Mouse (Mus musculus): ENCODE data around the gene Pgpep1l. TPM values are rescaled to one million over a fixed set of nuclear protein-coding genes. Genes with fewer than 3 reads are reported as not detected.
A peak's percentile ranks its signal among the peaks of the same experiment; 100 is the strongest.

Pgpep1l gene
- polyA plus RNA-seq (2015; fragmentation: Nextera tagmentation; extraction: Ambion mirVana): not detected in 2 replicates

DNA sequence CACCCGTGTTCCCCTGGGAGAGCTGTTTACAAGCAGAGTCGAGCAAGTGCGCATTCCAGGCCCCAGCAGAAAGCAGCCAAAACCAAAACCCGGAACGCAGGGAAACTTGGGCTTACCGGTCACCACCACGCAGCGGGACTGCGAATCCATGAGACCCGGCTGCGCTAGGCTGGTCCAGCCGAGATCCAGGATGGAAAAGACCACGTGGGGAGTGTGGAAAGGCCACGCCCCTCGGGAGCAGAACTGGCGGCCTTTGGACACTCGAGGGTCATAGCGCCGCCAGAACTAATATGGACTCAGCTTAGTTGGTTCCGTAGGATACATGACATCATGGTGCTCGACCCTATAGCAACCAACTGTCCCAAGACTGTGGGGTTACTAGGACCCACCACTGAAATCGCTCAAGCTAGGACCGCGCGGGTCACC, at the start of gene Pgpep1l:
Pgpep1l (minus strand) TSS at position 206 of the 426 bp plus-strand sequence.
- WGBS: 7% methylated on average over 25 of the region's 25 CpGs

DNA sequence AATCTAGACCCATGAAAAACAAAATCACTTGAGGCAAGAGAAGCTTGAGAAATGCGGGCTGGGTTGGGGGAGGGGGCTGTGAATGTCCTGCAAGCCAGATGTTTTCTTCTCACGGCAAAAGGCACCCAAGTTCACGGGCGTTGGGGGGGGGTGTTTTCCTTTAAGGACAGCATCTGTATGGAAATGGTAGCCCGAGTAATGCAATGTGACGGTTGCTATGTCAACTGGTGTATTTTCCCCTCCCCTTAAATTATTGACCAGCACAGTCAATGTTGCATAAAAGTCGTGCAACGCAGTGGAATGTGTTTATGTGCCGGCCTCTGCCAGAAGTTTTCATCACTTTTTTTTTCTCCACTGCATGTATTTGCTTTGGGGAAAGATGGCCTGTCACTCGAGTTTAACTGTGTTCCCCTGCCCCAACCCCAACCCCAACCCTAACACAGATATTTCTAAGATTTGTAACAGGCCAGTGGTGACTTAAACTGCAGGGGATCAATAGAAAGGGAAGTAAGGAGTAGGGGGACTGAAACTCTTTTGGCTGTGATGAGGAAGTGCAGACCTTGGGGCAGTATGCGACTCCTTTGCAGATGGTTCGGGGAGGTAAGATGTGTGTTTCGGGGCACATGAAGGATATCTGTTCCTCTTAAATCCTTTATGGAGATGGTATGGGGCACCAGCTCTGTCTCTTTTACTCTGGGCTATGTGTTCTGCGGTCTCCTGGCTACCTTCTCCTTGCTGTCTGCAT, 49.2 kb upstream of the Pgpep1l start:
- Histone ChIP-seq H3K27ac (no peak overlapping the region), H3K4me2 (replicated peaks) (no peak overlapping the region), H3K4me3 (replicated peaks) (no peak overlapping the region), H3K36me3 (no peaks in the 10 kb centered on the region), H3K9ac (no peak overlapping the region), H3K4me1 (replicated peaks) (no peaks in the 10 kb centered on the region), H3K9me3 (no peaks in the 10 kb centered on the region), H3K27me3 (replicated peaks) (no peaks in the 10 kb centered on the region)
- ATAC-seq: no peak
- 59% methylated on average over 14 of the region's 14 CpGs for WGBS

More for the DNA sequence above, at the start of gene Pgpep1l:
- H3K36me3 ChIP-seq: no peaks in the 10 kb centered on the region
- no peaks in the 10 kb centered on the region for H3K9me3 ChIP-seq
- peak; percentile 74 for ATAC-seq
- H3K4me1 ChIP-seq (replicated peaks): peaks cover 12% of the 10 kb centered on the region
- H3K4me3 ChIP-seq (replicated peaks): peak within 1 kb of the TSS; percentile 22
- H3K4me2 ChIP-seq (replicated peaks): peak within 1 kb of the TSS; percentile 69
- peaks cover 3% of the 10 kb centered on the region; the same call in 1 of the 2 replicates for H3K27me3 ChIP-seq (replicated peaks)
- H3K9ac ChIP-seq: no peak within 1 kb of the TSS
- H3K27ac ChIP-seq: no peak within 1 kb of the TSS

DNA sequence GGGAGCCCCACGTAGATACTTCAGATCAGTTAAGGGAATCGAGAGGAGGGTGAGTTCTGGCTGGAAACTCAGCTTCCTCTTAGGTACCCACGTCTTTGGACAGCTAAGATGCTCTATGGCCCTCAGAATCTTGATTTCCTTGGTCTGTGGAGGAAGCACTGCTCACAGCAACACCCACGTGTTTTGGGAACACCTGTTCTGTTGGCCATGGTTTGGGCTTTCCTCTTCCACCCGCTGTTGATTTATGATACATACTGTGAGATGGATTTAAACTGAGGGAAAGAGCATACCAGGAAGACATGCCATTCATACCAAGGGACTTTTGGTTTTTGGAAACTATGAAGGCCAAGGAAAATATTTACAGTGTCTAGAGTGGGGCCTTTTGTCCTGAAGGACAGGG, 48.4 kb upstream of the Pgpep1l start:
- no peaks in the 10 kb centered on the region for H3K9me3 ChIP-seq
- no peak for ATAC-seq
- no peak overlapping the region for H3K4me2 ChIP-seq (replicated peaks)
- H3K4me1 ChIP-seq (replicated peaks): no peaks in the 10 kb centered on the region
- H3K9ac ChIP-seq: no peak overlapping the region
- H3K27me3 ChIP-seq (replicated peaks): no peaks in the 10 kb centered on the region
- no peaks in the 10 kb centered on the region for H3K36me3 ChIP-seq
- H3K4me3 ChIP-seq (replicated peaks): no peak overlapping the region
- WGBS: 76% methylated on average over 5 of the region's 5 CpGs
- H3K27ac ChIP-seq: no peak overlapping the region

DNA sequence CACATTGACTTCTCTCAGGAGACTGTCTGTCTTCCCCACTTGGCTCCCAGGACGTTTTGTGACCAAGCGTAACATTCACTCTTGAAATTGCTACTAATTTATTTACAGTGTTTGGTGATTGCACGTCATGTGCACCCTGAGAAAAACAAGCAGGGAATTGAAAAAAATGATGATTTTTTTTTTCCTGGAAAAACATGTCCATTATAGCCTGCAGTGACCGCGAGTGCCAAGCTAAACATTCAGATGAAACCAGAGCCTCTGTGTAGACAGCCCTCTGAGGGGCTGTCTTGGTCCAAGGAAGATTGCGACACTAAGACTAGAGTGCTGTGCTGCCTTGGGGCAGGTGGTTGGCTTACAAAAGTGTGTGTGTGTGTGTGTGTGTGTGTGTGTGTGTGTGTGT, 47.4 kb upstream of the Pgpep1l start:
- Histone ChIP-seq H3K36me3 (no peaks in the 10 kb centered on the region), H3K9ac (no peak overlapping the region), H3K4me3 (replicated peaks) (no peak overlapping the region), H3K4me2 (replicated peaks) (no peak overlapping the region), H3K27me3 (replicated peaks) (no peaks in the 10 kb centered on the region), H3K4me1 (replicated peaks) (no peaks in the 10 kb centered on the region), H3K9me3 (no peaks in the 10 kb centered on the region), H3K27ac (no peak overlapping the region)
- 71% methylated on average over 6 of the region's 6 CpGs for WGBS
- ATAC-seq: no peak

DNA sequence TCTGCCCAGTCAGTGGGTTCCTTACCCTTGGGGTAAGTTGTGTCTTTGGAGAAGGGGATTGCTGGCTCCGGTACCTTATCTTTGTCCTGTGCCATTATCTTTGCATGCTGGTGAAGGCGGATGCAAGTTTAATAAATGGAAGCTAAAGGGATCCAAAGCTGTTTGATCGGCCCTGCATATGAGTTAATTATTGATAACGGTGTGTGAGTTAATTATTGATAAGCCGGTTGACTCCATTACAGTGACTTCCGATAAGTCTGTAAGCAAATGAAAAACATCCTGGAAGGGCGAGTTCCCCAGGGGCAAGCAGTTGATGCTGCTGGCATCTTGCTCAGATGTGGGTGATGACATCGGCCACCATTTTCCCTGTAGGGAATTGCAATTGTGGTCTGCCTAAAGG, 42.7 kb upstream of the Pgpep1l start:
- no peak overlapping the region for H3K9ac ChIP-seq
- no peaks in the 10 kb centered on the region for H3K36me3 ChIP-seq
- no peaks in the 10 kb centered on the region for H3K4me1 ChIP-seq (replicated peaks)
- 77% methylated on average over 8 of the region's 8 CpGs for WGBS
- no peak overlapping the region for H3K4me2 ChIP-seq (replicated peaks)
- ATAC-seq: no peak
- no peaks in the 10 kb centered on the region for H3K9me3 ChIP-seq
- H3K4me3 ChIP-seq (replicated peaks): no peak overlapping the region
- H3K27me3 ChIP-seq (replicated peaks): no peaks in the 10 kb centered on the region
- no peak overlapping the region for H3K27ac ChIP-seq

DNA sequence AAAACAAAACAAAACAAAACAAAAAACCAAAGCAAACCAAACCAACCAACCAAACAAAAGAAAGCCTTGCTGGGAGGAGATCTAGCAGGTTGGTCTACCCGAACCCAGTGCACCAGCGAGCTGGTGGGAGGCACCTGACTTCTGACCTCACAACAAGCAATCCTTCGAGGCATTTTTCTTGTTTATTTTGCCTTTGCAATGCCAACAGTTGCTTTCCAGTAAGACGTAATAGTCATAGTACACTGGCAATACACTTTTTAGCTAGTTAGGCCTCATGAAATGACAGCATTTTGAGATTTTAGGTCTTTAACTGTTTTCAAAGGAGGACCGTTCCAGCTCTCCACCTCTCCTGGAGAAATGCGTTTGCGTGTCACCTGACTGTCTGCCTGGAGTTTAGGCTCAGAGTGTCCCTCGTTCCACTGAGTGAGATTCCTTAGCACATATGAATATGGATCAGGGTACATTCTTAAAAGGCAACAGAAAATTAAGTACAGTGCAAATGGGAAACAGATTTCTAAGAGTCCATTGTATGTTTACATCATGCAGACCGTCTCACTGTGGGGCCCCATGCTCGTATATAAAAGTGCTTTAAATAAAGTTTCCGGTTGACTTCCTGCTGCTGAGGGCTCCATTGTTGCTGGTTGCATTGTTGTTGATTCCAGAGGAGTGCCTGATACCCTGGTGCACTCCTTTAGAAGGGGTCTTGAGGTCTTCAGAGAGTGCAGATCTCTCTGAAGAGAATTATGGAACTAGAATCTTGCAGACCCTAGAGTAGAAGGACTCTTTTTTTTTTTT, 41.9 kb upstream of the Pgpep1l start:
- Histone ChIP-seq H3K9ac (no peak overlapping the region), H3K4me2 (replicated peaks) (no peak overlapping the region), H3K4me3 (replicated peaks) (no peak overlapping the region), H3K27me3 (replicated peaks) (no peaks in the 10 kb centered on the region), H3K27ac (no peak overlapping the region), H3K9me3 (no peaks in the 10 kb centered on the region), H3K4me1 (replicated peaks) (no peaks in the 10 kb centered on the region), H3K36me3 (no peaks in the 10 kb centered on the region)
- ATAC-seq: no peak
- WGBS: 60% methylated on average over 11 of the region's 11 CpGs

DNA sequence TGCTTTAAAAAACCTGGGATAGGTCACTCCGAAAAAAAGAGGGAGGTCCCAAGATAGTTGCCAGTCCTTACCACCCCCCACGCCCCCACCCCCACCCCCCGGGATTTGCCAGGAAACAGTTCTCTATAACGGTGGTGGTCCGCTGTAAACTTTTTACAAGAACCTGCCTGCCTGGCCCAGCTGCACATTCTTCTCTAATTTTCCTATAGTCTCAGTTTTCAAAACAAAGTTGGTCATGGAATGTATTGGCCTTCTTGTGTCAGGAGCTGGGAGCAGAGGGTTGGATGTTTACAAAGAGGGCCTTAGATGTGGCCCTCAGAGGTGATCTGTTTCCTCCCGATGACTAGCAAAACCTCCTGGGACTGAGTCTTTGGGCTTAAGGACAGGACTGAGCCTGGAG, 39.7 kb upstream of the Pgpep1l start:
- no peaks in the 10 kb centered on the region for H3K9me3 ChIP-seq
- H3K36me3 ChIP-seq: no peaks in the 10 kb centered on the region
- H3K27me3 ChIP-seq (replicated peaks): no peaks in the 10 kb centered on the region
- H3K27ac ChIP-seq: no peak overlapping the region
- no peaks in the 10 kb centered on the region for H3K4me1 ChIP-seq (replicated peaks)
- no peak overlapping the region for H3K4me3 ChIP-seq (replicated peaks)
- no peak overlapping the region for H3K4me2 ChIP-seq (replicated peaks)
- WGBS: 41% methylated on average over 6 of the region's 6 CpGs
- ATAC-seq: no peak
- no peak overlapping the region for H3K9ac ChIP-seq

DNA sequence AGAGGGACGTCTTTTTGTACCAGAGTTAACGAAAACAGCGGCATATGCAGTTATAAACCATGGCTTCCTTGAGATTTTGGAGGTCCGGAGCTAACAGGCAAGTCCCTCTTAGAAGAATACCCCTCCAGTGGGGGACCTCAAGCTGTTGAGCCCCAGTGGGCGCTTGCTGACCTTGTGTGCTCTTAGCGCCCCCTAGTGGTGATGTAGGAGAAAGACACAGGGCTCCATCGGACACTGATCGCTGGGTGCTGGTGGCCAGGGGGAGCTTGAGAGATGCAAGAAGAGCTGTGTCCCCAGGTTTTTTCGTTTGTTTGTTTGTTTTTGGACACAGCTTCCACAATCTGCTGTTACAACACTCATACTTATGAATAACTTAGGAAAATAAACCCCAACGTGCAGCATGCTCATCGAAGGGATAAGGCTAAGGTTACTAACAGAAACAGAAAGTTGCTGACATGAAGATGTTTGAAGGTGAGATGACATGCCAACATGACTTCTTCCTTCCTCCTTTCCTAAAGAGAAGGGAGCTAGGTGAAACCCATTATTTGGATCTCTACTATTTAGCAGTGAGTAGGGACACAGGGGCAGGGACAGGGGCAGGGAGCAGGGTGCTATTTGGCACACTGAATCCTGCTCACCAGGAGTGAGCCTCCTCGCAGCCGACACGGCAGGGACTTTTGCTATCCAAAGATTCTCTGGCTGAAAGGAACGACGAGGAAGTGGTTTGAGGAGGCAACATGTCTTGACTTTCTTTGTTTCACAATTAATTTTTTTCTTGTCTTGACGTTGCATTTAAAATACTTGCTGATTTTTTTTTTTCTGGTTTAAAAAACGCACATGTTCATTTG, 38.8 kb upstream of the Pgpep1l start:
- WGBS: 25% methylated on average over 18 of the region's 18 CpGs

DNA sequence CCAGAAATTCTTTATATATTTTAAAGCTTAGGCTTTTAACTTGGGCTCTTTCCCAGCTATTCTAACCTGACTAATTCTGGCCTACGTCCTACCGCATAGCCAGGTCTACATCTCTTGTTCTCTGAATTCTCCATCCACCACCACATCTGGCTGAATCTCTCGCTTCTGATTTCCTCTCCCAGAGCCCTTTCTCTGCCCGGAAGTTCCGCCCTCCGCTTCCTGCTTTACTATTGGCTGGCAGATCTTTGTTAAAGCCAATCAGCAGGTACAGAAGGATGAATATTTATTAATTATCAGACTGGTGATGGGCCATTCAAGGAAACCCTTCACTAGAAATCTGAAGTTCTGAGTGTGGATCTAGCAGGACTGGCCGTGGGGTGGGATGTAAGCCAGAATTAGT, 37.1 kb upstream of the Pgpep1l start:
- H3K9me3 ChIP-seq: no peaks in the 10 kb centered on the region
- H3K4me2 ChIP-seq (replicated peaks): no peak overlapping the region
- H3K4me1 ChIP-seq (replicated peaks): no peaks in the 10 kb centered on the region
- no peak overlapping the region for H3K4me3 ChIP-seq (replicated peaks)
- no peak for ATAC-seq
- no peak overlapping the region for H3K9ac ChIP-seq
- no peak overlapping the region for H3K27ac ChIP-seq
- H3K36me3 ChIP-seq: no peaks in the 10 kb centered on the region
- WGBS: 68% methylated on average over 7 of the region's 7 CpGs
- no peaks in the 10 kb centered on the region for H3K27me3 ChIP-seq (replicated peaks)

More for the DNA sequence above, 38.8 kb upstream of the Pgpep1l start:
- Histone ChIP-seq H3K36me3 (no peaks in the 10 kb centered on the region), H3K4me3 (replicated peaks) (peak overlapping the region; percentile 15; the same call in 1 of the 2 replicates), H3K27ac (no peak overlapping the region), H3K9ac (no peak overlapping the region), H3K27me3 (replicated peaks) (no peaks in the 10 kb centered on the region), H3K9me3 (no peaks in the 10 kb centered on the region), H3K4me2 (replicated peaks) (peak overlapping the region; percentile 50), H3K4me1 (replicated peaks) (no peaks in the 10 kb centered on the region)
- ATAC-seq: peak; percentile 82

DNA sequence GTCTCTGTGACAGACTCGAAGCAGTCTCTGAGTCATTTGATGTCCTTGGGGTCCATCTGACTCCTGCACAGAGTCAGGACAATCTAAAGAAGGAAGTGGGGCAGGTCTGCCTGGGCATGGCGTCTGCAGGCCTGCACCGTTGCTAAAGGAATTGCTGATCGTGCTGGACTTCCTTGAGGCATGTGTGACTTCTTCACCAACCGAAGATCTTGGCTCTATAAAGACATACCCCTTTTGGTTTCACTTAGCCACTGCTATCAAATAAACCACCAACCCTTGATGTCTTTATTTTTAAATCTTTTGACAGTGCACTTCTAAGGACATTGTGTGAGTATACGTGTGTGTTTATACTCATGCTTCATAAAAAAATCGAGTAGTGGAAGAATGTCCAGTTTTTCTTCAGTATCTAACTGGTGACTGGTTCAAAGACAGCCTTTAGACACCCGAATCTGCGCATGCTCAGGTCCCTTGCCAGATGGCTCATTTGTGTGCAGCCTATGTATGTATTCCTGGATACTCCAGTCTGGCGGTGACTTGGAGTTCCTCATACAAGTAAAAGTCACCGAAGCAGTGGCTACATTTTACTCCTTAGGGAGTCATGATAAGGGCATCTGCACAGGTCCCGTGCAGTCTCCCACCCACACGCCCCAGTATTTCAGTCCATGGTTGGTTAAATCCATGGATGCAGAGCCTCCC, 34.5 kb upstream of the Pgpep1l start:
- Histone ChIP-seq H3K9ac (no peak overlapping the region), H3K4me3 (replicated peaks) (no peak overlapping the region), H3K4me1 (replicated peaks) (no peaks in the 10 kb centered on the region), H3K4me2 (replicated peaks) (no peak overlapping the region), H3K9me3 (no peaks in the 10 kb centered on the region), H3K36me3 (no peaks in the 10 kb centered on the region), H3K27me3 (replicated peaks) (no peaks in the 10 kb centered on the region), H3K27ac (no peak overlapping the region)
- 78% methylated on average over 13 of the region's 13 CpGs for WGBS
- no peak for ATAC-seq

DNA sequence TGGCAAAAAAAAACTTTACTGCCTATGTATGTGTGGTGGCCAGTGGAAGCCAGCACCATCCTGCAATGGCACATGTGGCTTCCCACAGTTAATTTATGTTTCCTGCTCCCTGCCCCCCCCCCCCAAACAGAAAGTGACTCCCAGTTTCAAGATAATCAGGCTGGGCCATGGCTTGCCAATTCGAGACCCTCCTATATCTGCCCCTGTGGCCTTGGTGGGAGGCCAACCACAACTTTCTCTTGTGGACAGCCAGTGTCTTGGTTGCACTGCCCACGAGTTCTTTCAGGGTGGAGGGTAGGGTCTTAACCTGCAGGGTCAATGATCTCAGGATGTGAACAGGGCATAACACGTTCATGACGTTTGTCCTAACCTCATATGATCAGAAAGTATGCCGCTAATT, 32.5 kb upstream of the Pgpep1l start:
- Histone ChIP-seq H3K4me3 (replicated peaks) (no peak overlapping the region), H3K4me1 (replicated peaks) (no peaks in the 10 kb centered on the region), H3K36me3 (no peaks in the 10 kb centered on the region), H3K9ac (no peak overlapping the region), H3K27ac (no peak overlapping the region), H3K27me3 (replicated peaks) (no peaks in the 10 kb centered on the region), H3K9me3 (no peaks in the 10 kb centered on the region), H3K4me2 (replicated peaks) (no peak overlapping the region)
- 81% methylated on average over 5 of the region's 5 CpGs for WGBS
- no peak for ATAC-seq
